Mouse (Mus musculus): ENCODE measurements at regions not wholly inside any gene's neighbourhood (a gene's known extent, or its start where the extent isn't known, plus 50 kb on each side); places are given as distances from the start of the nearest gene placed in this dataset.

GRCm38 (mm10) chr4:150771922-150772651, 81.6 kb upstream of the Errfi1 start:
- TF ChIP-seq EP300 (IDR thresholded peaks at IDR 0.05; ENCODE audit: insufficient read depth, low read depth, low read length) (no peak), CTCF (IDR thresholded peaks at IDR 0.05; ENCODE audit: low read depth, low read length) (no peak), POLR2A (IDR thresholded peaks at IDR 0.05; ENCODE audit: insufficient read depth, low read length) (no peak)

Measured in ES-Bruce4 (cell line).